Mouse (Mus musculus) stomach, embryonic 16.5 days (tissue): ENCODE results near the gene Rab31. TPM values are rescaled to one million over a fixed set of nuclear protein-coding genes. Genes with fewer than 3 reads are reported as not detected.

Experiments used
- ATAC-seq: fragments of 200-750 bp; cut with Nextera tagmentation; 2 replicates; pipeline ENCODE4 v1.8.0; 2017; ENCODE audit warnings: moderate number of reproducible peaks, moderate TSS enrichment; ENCODE audit not compliant: insufficient read depth, low FRiP score
- H3K27ac ChIP-seq: fragments of 300-500 bp; sonication (generic); 2 replicates; pipeline ENCODE4 v1.5.1; 2014; ENCODE audit warnings: low read length
- H3K27me3 ChIP-seq: fragments of 300-500 bp; sonication (generic); 2 replicates; pipeline ENCODE4 v1.6.1; 2014; ENCODE audit warnings: low read length, control low read depth, mixed read lengths; ENCODE audit not compliant: control insufficient read depth, insufficient read depth
- H3K36me3 ChIP-seq: fragments of 300-500 bp; sonication (generic); 2 replicates; pipeline ENCODE4 v1.6.1; 2014; ENCODE audit warnings: low read length; ENCODE audit not compliant: control insufficient read depth, insufficient read depth
- H3K4me1 ChIP-seq: fragments of 300-500 bp; sonication (generic); 2 replicates; pipeline ENCODE4 v1.6.1; 2014; ENCODE audit warnings: low read length, control low read depth, mixed read lengths; ENCODE audit not compliant: control insufficient read depth, insufficient read depth
- H3K4me2 ChIP-seq: fragments of 300-500 bp; sonication (generic); 2 replicates; pipeline ENCODE4 v1.6.1; 2014; ENCODE audit warnings: low read depth, low read length, mixed read lengths
- H3K4me3 ChIP-seq: fragments of 300-500 bp; sonication (generic); replicated peaks from 2 replicates; pipeline ENCODE4 v1.5.1; 2014; ENCODE audit warnings: mild to moderate bottlenecking, low read length
- H3K9ac ChIP-seq: fragments of 300-500 bp; sonication (generic); 2 replicates; pipeline ENCODE4 v1.6.1; 2014; ENCODE audit warnings: low read length
- H3K9me3 ChIP-seq: fragments of 300-500 bp; sonication (generic); replicated peaks from 2 replicates; pipeline ENCODE4 v1.6.1; 2016; ENCODE audit warnings: low read length, control low read depth; ENCODE audit not compliant: control insufficient read depth
- WGBS: fragments of 180-500 bp; shearing (Covaris S2); extraction: QIAGEN DNeasy Blood & Tissue Kit; methylation state at CpG from one replicate; pipeline ENCODE4 v1.1.7; 2014; 5-methylcytosine and 5-hydroxymethylcytosine counted together
- polyA plus RNA-seq: library from polyadenylated mRNA; unstranded; fragments of >200 nt; fragmentation: Nextera tagmentation; extraction: Ambion mirVana; gene quantifications from 2 replicates; pipeline ENCODE4 v1.2.1, GENCODE M21; 2015

The Rab31 gene
- polyA plus RNA-seq, 1 experiment from 2014 or later, result 34.6 TPM

DNA sequence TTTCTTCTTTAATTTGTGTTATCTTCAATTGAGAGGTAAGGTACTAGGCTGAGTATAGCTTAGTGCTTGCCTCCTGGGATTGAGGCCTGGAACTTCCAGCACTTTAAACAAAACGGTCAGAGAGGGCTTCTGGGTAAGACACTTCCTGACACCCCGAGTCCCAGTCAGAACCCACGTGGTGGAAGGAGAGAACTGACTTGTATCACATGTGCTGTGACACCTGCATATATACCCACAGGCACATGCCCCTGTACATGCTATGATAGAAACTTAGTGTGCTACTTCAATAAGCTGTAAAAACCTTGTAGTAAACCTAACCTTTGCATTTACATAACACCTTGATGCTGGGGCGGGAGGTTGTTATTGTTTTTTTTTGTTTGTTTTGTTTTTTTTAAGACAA, 25.9 kb upstream of the Rab31 start:
- Histone ChIP-seq H3K36me3 (0 out of 2 replicates have a peak, but pooled peaks cover 4% of the 10 kb centered on the region), H3K9ac (no peak overlapping the region), H3K4me3 (no peak overlapping the region), H3K4me2 (no peak overlapping the region), H3K9me3 (no peaks in the 10 kb centered on the region), H3K4me1 (0 out of 2 replicates have a peak, but pooled peaks cover 3% of the 10 kb centered on the region), H3K27me3 (no peaks in the 10 kb centered on the region), H3K27ac (no peak overlapping the region)
- no peak for ATAC-seq
- WGBS, result 62% methylated on average over 4 of the region's 4 CpGs

DNA sequence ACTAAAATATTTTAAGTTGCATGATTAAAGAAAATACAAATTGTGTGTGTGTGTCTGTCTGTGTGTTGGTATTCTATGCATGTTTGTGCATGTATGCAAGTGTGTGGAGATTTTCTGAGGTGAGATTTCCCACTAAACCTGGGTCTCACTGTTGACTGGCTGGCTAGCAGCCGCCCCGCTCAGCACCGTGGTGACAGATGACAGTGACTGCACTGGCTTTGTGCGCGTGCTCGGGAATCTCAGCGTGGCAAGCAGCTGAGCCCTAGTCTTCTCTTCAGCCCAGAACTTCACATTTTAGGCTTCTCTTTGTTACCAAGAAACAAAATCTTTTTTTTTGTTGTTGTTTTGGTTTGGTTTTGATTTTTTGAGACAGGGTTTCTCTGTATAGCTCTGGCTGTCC, 23.5 kb upstream of the Rab31 start:
- Histone ChIP-seq H3K4me1 (peaks cover 8% of the 10 kb centered on the region; the same call in 1 of the 2 replicates), H3K27ac (no peak overlapping the region), H3K27me3 (no peaks in the 10 kb centered on the region), H3K9ac (no peak overlapping the region), H3K36me3 (0 out of 2 replicates have a peak, but pooled peaks cover 4% of the 10 kb centered on the region), H3K9me3 (no peaks in the 10 kb centered on the region), H3K4me2 (no peak overlapping the region), H3K4me3 (no peak overlapping the region)
- WGBS, result 83% methylated on average over 7 of the region's 7 CpGs
- no peak for ATAC-seq

DNA sequence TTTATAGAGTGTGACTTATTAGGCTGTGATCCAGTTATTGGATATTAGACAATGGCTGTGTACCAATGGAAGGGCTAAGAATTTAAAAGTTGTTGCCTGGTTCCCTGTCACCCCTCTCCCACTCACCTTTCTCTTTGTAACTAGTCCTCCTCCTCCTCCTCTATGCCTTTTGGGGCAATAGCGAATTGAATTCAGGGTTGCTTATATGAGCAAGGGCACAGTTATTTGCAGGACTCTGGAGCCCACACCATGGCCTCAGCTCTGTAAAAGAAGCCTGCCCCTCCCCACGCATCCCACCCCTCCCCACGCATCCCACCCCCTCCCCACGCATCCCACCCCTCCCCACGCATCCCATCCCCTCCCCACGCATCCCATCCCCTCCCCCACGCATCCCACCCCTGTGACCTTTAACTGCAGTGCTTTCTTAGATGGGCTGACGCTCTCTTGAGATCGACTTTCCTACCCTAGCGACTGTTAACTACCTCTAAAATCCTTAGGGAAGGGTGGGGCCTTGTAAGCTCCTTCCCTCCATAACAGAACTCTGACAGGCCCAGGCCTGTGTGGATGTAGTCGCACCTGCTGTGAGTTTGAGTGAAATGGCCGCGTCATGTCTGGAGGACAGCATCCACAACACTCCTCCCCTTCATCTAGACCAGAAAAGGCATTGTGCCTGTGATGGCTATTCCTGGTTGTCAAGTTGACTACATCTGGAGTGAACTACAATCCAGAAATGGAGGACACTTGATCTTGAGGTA, 21.7 kb upstream of the Rab31 start:
- Histone ChIP-seq H3K4me3 (no peak overlapping the region), H3K9ac (no peak overlapping the region), H3K4me1 (peaks cover 5% of the 10 kb centered on the region; the same call in 1 of the 2 replicates), H3K4me2 (no peak overlapping the region), H3K36me3 (0 out of 2 replicates have a peak, but pooled peaks cover 4% of the 10 kb centered on the region), H3K9me3 (no peaks in the 10 kb centered on the region), H3K27me3 (no peaks in the 10 kb centered on the region), H3K27ac (no peak overlapping the region)
- 78% methylated on average over 13 of the region's 13 CpGs for WGBS
- ATAC-seq, result no peak

DNA sequence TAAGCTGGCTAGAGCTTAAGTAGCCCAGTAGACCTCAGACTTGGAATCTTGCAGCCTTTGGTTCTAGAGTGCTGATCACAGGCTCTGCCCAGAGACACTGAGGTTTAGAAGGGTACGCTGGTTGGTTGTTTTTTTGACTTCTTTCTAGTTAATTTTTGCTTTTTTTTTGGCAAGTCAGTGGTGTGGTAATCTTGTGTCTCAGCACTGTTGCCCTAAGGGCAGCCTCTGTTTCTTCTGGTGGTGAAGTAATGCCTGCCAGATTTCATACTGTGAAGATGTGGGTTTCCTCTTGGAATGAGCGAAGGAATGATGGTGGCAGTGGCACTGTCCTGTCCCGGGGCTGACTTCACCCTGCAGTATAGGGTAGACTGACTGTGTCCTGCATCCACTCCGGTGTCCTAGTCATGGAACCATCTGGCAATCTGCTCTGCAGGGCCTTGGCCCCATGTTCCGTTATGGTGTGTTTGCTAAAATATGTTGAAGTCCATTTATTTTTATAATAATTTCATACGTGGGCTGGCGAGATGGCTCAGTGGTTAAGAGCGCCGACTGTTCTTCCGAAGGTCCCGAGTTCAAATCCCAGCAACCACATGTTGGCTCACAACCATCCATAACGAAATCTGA, 20.9 kb upstream of the Rab31 start:
- H3K36me3 ChIP-seq, result 0 out of 2 replicates have a peak, but pooled peaks cover 4% of the 10 kb centered on the region
- H3K4me3 ChIP-seq, result no peak overlapping the region
- H3K27me3 ChIP-seq, result no peaks in the 10 kb centered on the region
- no peak for ATAC-seq
- no peak overlapping the region for H3K4me2 ChIP-seq
- H3K9ac ChIP-seq, result no peak overlapping the region
- no peak overlapping the region for H3K27ac ChIP-seq
- H3K4me1 ChIP-seq, result peaks cover 8% of the 10 kb centered on the region; the same call in 1 of the 2 replicates
- WGBS, result 94% methylated on average over 12 of the region's 12 CpGs
- no peaks in the 10 kb centered on the region for H3K9me3 ChIP-seq

DNA sequence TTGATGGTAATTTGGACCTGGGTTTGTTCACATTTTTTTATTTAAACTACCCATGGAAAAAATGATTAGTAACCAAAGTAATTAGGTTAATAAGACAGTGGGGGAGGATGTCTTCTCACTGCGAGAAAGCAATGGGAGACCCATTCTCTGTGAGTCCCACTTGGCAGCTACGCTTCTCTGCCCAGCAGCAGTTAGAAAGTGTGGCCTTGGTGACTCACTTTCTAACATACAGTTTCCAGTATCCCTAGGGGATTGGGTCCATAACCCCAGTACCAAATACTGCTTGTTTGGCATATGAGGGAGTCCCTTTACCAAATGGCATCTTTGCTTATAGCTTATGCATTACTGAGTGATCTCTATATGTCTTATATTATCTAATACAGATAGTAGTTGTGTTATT, 18.6 kb upstream of the Rab31 start:
- no peak for ATAC-seq
- WGBS, result 81% methylated on average over 2 of the region's 2 CpGs
- no peak overlapping the region for H3K4me3 ChIP-seq
- H3K4me2 ChIP-seq, result no peak overlapping the region
- no peaks in the 10 kb centered on the region for H3K27me3 ChIP-seq
- H3K9ac ChIP-seq, result no peak overlapping the region
- peaks cover 15% of the 10 kb centered on the region; the same call in 1 of the 2 replicates for H3K4me1 ChIP-seq
- H3K27ac ChIP-seq, result no peak overlapping the region
- H3K9me3 ChIP-seq, result no peaks in the 10 kb centered on the region
- H3K36me3 ChIP-seq, result 0 out of 2 replicates have a peak, but pooled peaks cover 4% of the 10 kb centered on the region

DNA sequence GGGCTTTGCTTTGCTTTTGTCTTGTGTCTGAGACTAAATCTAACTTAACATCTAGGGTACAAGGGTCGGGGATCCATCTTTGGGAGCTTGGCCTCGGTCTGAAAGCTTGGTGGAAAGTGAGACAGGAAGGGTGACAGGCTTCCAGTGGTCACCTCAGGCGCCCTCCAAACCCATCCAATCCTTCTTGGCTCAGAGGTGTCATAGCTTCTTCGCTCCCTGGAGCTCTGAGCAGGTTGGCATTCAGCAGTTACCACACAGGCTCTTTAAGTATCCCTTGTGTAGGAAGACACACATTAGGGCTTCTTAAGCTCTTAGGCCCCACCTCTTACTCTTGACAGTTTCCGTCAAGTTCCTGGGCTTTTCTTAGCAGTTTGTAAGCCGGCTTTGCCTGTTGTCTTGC, 17.0 kb upstream of the Rab31 start:
- no peak for ATAC-seq
- WGBS, result 91% methylated on average over 6 of the region's 6 CpGs

DNA sequence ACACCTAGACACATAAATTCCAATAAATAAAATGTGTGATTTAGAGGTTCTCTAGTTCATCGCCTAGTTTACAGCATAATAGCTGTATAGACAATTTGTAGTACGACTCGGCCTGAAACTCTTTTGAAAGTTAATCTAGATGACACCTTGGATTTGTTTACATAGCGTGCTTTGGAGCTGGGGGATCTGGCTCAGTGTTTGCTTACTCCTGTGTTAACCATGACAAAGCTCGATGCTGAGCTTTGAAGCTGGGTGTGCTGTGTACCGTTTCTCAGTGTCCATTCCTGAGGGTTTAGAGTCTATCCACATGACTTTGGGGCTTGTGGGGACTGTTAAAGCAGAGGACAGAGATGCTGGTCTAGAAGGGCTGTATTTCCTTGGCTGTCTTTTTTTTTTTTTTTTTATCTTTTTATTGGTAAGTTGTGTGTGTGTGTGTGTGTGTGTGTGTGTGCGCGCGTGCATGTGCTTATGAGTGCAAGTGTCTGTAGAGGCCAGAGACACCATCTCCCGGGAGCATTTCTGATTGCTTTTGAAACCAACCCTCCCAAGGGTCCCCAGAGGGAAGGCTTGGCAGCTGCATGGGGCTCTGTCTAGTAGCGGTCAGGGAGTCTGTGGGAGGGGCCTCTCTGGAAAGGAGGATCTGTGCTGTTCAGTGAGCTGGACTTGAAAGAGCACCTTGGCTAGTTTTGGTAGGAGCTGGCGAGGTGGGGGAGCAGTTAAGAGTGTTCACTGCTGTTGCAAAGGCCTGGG, 16.2 kb upstream of the Rab31 start:
- ATAC-seq, result no peak
- Histone ChIP-seq H3K4me2 (no peak overlapping the region), H3K9ac (no peak overlapping the region), H3K4me1 (peaks cover 22% of the 10 kb centered on the region), H3K27me3 (no peaks in the 10 kb centered on the region), H3K27ac (no peak overlapping the region), H3K36me3 (0 out of 2 replicates have a peak, but pooled peaks cover 4% of the 10 kb centered on the region), H3K4me3 (no peak overlapping the region), H3K9me3 (0 out of 2 replicates have a peak, but pooled peaks cover 3% of the 10 kb centered on the region)
- WGBS, result 58% methylated on average over 12 of the region's 12 CpGs

More for the DNA sequence above, 17.0 kb upstream of the Rab31 start:
- Histone ChIP-seq H3K9ac (no peak overlapping the region), H3K4me3 (no peak overlapping the region), H3K4me1 (peaks cover 19% of the 10 kb centered on the region), H3K27ac (no peak overlapping the region), H3K27me3 (no peaks in the 10 kb centered on the region), H3K9me3 (0 out of 2 replicates have a peak, but pooled peaks cover 3% of the 10 kb centered on the region), H3K36me3 (0 out of 2 replicates have a peak, but pooled peaks cover 4% of the 10 kb centered on the region), H3K4me2 (no peak overlapping the region)

DNA sequence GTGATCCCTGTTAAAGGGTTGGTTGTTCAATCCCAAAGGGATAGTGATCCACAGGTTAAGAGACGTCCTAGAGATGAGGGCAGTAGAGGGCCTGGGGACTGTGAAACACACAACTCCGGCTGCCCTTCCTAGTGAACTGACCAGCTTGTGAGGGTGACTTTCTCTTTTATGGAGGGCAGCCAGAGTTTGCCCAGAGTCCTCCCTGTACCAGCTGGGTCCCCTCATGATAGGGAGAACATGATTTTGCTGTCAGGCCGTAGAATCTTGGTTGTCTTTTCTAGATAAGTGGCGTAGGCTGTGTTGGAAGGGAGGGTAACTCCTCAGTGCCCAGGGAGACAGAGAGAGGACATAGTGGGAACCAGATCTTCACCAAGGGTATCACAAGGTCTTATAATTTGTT, 14.7 kb upstream of the Rab31 start:
- H3K9ac ChIP-seq, result no peak overlapping the region
- H3K4me1 ChIP-seq, result peaks cover 22% of the 10 kb centered on the region
- H3K9me3 ChIP-seq, result 0 out of 2 replicates have a peak, but pooled peaks cover 3% of the 10 kb centered on the region
- no peak for ATAC-seq
- no peaks in the 10 kb centered on the region for H3K27me3 ChIP-seq
- 76% methylated on average over 4 of the region's 4 CpGs for WGBS
- no peak overlapping the region for H3K27ac ChIP-seq
- H3K4me2 ChIP-seq, result no peak overlapping the region
- H3K4me3 ChIP-seq, result no peak overlapping the region
- 0 out of 2 replicates have a peak, but pooled peaks cover 4% of the 10 kb centered on the region for H3K36me3 ChIP-seq
